Mouse (Mus musculus) CH12.LX (cell line): ENCODE data around the gene Uhrf1bp1l. TPM values are rescaled to one million over a fixed set of nuclear protein-coding genes. Genes with fewer than 3 reads are reported as not detected.

Source experiments
- DNase-seq: peaks from one replicate; pipeline ENCODE4 v3.0.0-alpha.2; 2013; ENCODE audit errors: extremely low read depth
- H3K27ac ChIP-seq: 2 replicates; pipeline ENCODE4 v1.5.1; 2012; ENCODE audit warnings: low read depth, mild to moderate bottlenecking, control low read depth, moderate library complexity; ENCODE audit not compliant: insufficient read depth
- H3K27me3 ChIP-seq: replicated peaks from 2 replicates; pipeline ENCODE3; 2012; ENCODE audit warnings: inconsistent platforms
- H3K36me3 ChIP-seq, 2 experiments: replicated peaks in 1 of 2; 2 replicates each; pipeline versions ENCODE3 to v1.6.1; 2012; ENCODE audit warnings: inconsistent platforms in 1 of 2, low read length in 1 of 2, mild to moderate bottlenecking in 1 of 2, mixed read lengths in 1 of 2, moderate library complexity in 1 of 2; ENCODE audit not compliant: control insufficient read depth in 1 of 2, insufficient read depth in 1 of 2
- H3K4me1 ChIP-seq, 2 experiments: 2 replicates each; pipeline ENCODE4 v1.6.1; 2012; ENCODE audit warnings: inconsistent platforms in 1 of 2, moderate library complexity in 1 of 2; ENCODE audit not compliant: insufficient read depth in 2 of 2, control insufficient read depth in 1 of 2
- H3K4me2 ChIP-seq: 2 replicates; pipeline ENCODE4 v1.6.1; 2012; ENCODE audit warnings: low read depth, mild to moderate bottlenecking, control low read depth; ENCODE audit not compliant: poor library complexity, insufficient read depth, severe bottlenecking
- H3K4me3 ChIP-seq, 3 experiments: fragments of 150-350 bp in 1 of 3; sonication (generic) in 1 of 3; replicated peaks in 1 of 3; 2 replicates each; pipeline versions ENCODE3 to v1.5.1; 2011 to 2012; ENCODE audit warnings: low read depth in 2 of 3, low read length in 2 of 3, mild to moderate bottlenecking in 2 of 3, moderate library complexity in 2 of 3, control low read depth in 1 of 3, improper control_type of control experiment in 1 of 3, inconsistent platforms in 1 of 3, mixed read lengths in 1 of 3; ENCODE audit not compliant: poor library complexity in 1 of 3
- H3K79me2 ChIP-seq: replicated peaks from 2 replicates; pipeline ENCODE4 v1.6.1; 2012; ENCODE audit warnings: mild to moderate bottlenecking, moderate library complexity; ENCODE audit not compliant: control insufficient read depth, poor library complexity, insufficient read depth, severe bottlenecking; ENCODE audit errors: extremely low read depth
- H3K9ac ChIP-seq: 2 replicates; pipeline ENCODE4 v1.6.1; 2012; ENCODE audit warnings: low read depth, mild to moderate bottlenecking, control low read depth, moderate library complexity; ENCODE audit not compliant: insufficient read depth
- H3K9me3 ChIP-seq: replicated peaks from 2 replicates; pipeline ENCODE3; 2012; ENCODE audit warnings: low read length, inconsistent platforms, mixed read lengths
- BHLHE40 ChIP-seq: IDR thresholded peaks from 2 replicates; pipeline ENCODE4 v1.6.1; 2011; ENCODE audit warnings: mild to moderate bottlenecking, low read depth, low read length, improper control_type of control experiment
- CHD1 ChIP-seq: IDR thresholded peaks from 2 replicates; pipeline ENCODE4 v1.6.1; 2012; ENCODE audit warnings: low read depth, low read length, improper control_type of control experiment, inconsistent platforms
- E2F4 ChIP-seq: IDR thresholded peaks from 2 replicates; pipeline ENCODE4 v1.6.1; 2011; ENCODE audit warnings: low read depth, low read length, improper control_type of control experiment; ENCODE audit not compliant: insufficient replicate concordance
- ELF1 ChIP-seq: IDR thresholded peaks from 2 replicates; pipeline ENCODE4 v1.6.1; 2014; ENCODE audit warnings: low read depth, mild to moderate bottlenecking, inconsistent platforms, low read length, improper control_type of control experiment
- ETS1 ChIP-seq: conservative IDR thresholded peaks from 2 replicates; pipeline ENCODE4 v1.6.1; 2012; ENCODE audit warnings: low read depth, mild to moderate bottlenecking, inconsistent platforms, low read length, improper control_type of control experiment, moderate library complexity
- HCFC1 ChIP-seq: IDR thresholded peaks from 2 replicates; pipeline ENCODE4 v1.6.1; 2012; ENCODE audit warnings: low read depth, mild to moderate bottlenecking, inconsistent platforms, low read length, improper control_type of control experiment
- IRF4 ChIP-seq: IDR thresholded peaks from 2 replicates; pipeline ENCODE4 v1.6.1; 2014; ENCODE audit warnings: low read depth, mild to moderate bottlenecking, inconsistent platforms, low read length, improper control_type of control experiment
- JUND ChIP-seq: conservative IDR thresholded peaks from 2 replicates; pipeline ENCODE4 v1.6.1; 2011; ENCODE audit warnings: low read depth, low read length, improper control_type of control experiment
- KAT2A ChIP-seq: IDR thresholded peaks from 2 replicates; pipeline ENCODE4 v1.6.1; 2012; ENCODE audit warnings: low read length, improper control_type of control experiment, inconsistent platforms; ENCODE audit not compliant: insufficient replicate concordance
- MAFK ChIP-seq: IDR thresholded peaks from 2 replicates; pipeline ENCODE4 v1.6.1; 2011; ENCODE audit warnings: low read length, improper control_type of control experiment; ENCODE audit not compliant: insufficient replicate concordance
- MAZ ChIP-seq: IDR thresholded peaks from 2 replicates; pipeline ENCODE4 v1.6.1; 2012; ENCODE audit warnings: low read depth, mild to moderate bottlenecking, inconsistent platforms, low read length, improper control_type of control experiment, moderate library complexity
- MEF2A ChIP-seq: IDR thresholded peaks from 2 replicates; pipeline ENCODE4 v1.6.1; 2014; ENCODE audit warnings: low read depth, mild to moderate bottlenecking, inconsistent platforms, low read length, improper control_type of control experiment, borderline replicate concordance
- MYC ChIP-seq: IDR thresholded peaks from 2 replicates; pipeline ENCODE4 v1.6.1; 2011; ENCODE audit warnings: low read depth, mild to moderate bottlenecking, improper control_type of control experiment, low read length
- NELFE ChIP-seq: IDR thresholded peaks from 2 replicates; pipeline ENCODE4 v1.6.1; 2011; ENCODE audit warnings: low read depth, low read length, improper control_type of control experiment
- PAX5 ChIP-seq: IDR thresholded peaks from 2 replicates; pipeline ENCODE4 v1.6.1; 2012; ENCODE audit warnings: low read length, inconsistent platforms, mixed read lengths
- POLR2A ChIP-seq: IDR thresholded peaks from 2 replicates; pipeline ENCODE4 v1.6.1; 2011; ENCODE audit warnings: low read depth, mild to moderate bottlenecking, improper control_type of control experiment, low read length
- POLR2AphosphoS2 ChIP-seq: IDR thresholded peaks from 2 replicates; pipeline ENCODE4 v1.6.1; 2011; ENCODE audit warnings: low read depth, low read length, improper control_type of control experiment
- RAD21 ChIP-seq: IDR thresholded peaks from 2 replicates; pipeline ENCODE4 v1.6.1; 2011; ENCODE audit warnings: low read depth, mild to moderate bottlenecking, low read length, improper control_type of control experiment, moderate library complexity
- RCOR1 ChIP-seq: conservative IDR thresholded peaks from 2 replicates; pipeline ENCODE4 v1.6.1; 2012; ENCODE audit warnings: low read depth, mild to moderate bottlenecking, inconsistent platforms, low read length, improper control_type of control experiment
- SIN3A ChIP-seq: IDR thresholded peaks from 2 replicates; pipeline ENCODE4 v1.6.1; 2012; ENCODE audit warnings: low read length, improper control_type of control experiment, inconsistent platforms
- SMC3 ChIP-seq: IDR thresholded peaks from 2 replicates; pipeline ENCODE4 v1.6.1; 2011; ENCODE audit warnings: low read depth, low read length, improper control_type of control experiment
- TCF12 ChIP-seq: IDR thresholded peaks from 2 replicates; pipeline ENCODE4 v1.6.1; 2014; ENCODE audit warnings: low read depth, mild to moderate bottlenecking, inconsistent platforms, low read length, improper control_type of control experiment
- UBTF ChIP-seq: IDR thresholded peaks from 2 replicates; pipeline ENCODE4 v1.6.1; 2012; ENCODE audit warnings: low read depth, mild to moderate bottlenecking, inconsistent platforms, low read length, improper control_type of control experiment, moderate library complexity
- USF1 ChIP-seq: IDR thresholded peaks from 2 replicates; pipeline ENCODE4 v1.6.1; 2014; ENCODE audit warnings: low read depth, mild to moderate bottlenecking, inconsistent platforms, low read length, improper control_type of control experiment
- USF2 ChIP-seq: conservative IDR thresholded peaks from 2 replicates; pipeline ENCODE4 v1.6.1; 2011; ENCODE audit warnings: low read depth, low read length, improper control_type of control experiment
- ZKSCAN1 ChIP-seq: IDR thresholded peaks from 2 replicates; pipeline ENCODE4 v1.6.1; 2012; ENCODE audit warnings: low read depth, inconsistent platforms, low read length, improper control_type of control experiment, borderline replicate concordance
- dilution Hi-C: fragments of 300-500 bp; cut with MboI; formaldehyde crosslinking; loops from 2 replicates; pipeline ENCODE4 v1.14.3; 2020; ENCODE audit warnings: low sequenced_read_pairs; ENCODE audit not compliant: extremely low pct_unique_long_range_greater_than_20kb, extremely low pct_ligation_motif_present
- in situ Hi-C: fragments of 300-500 bp; cut with MboI; formaldehyde crosslinking; loops from 3 replicates; pipeline ENCODE4 v1.14.3; 2019; ENCODE audit warnings: low sequenced_read_pairs, low pct_ligation_motif_present, low pct_unique_long_range_greater_than_20kb, mixed read lengths
- polyA plus RNA-seq: library from polyadenylated mRNA; unstranded; fragments of >175 nt; gene quantifications from 2 replicates; pipeline ENCODE4 v1.2.1, GENCODE M21; 2012; ENCODE audit warnings: low read depth; ENCODE audit not compliant: insufficient read length
- total RNA-seq, 2 experiments: library from RNA; depleted of rRNA; stranded (reverse); fragments of 300-350 nt in 1 of 2; fragments of >200 nt in 1 of 2; gene quantifications; 2 replicates each; pipeline ENCODE4 v1.2.3; 2012 to 2014

The Uhrf1bp1l gene
- total and polyA plus RNA-seq, 3 experiments, result 18.8 to 40.1 (median 27.9) TPM

DNA sequence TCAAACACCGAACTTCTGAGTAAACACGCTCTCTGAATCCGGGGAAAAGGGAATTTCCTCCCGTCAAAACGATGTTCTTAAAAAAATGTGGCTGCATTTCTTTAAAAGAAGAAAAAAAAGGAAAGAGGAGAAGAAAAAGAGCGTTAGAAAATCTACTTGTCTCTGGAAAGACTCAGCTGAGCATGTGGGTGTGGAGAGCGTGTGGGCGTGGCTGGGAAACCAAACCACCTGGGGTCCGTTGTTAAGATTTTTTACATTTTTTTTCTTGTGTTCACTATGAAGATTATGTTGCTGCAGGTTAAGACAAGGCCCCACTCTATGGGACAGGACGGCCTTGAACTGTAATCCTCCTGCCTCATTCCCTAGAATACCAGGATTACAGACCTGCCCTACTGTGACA is 29.9 kb upstream of the Uhrf1bp1l start:
- dilution Hi-C loops, result no loop called here
- H3K36me3 ChIP-seq, result peaks cover 40 to 66% of the 10 kb centered on the region in 2 experiments
- TF ChIP-seq CHD1 (no peak), PAX5 (no peak)

DNA sequence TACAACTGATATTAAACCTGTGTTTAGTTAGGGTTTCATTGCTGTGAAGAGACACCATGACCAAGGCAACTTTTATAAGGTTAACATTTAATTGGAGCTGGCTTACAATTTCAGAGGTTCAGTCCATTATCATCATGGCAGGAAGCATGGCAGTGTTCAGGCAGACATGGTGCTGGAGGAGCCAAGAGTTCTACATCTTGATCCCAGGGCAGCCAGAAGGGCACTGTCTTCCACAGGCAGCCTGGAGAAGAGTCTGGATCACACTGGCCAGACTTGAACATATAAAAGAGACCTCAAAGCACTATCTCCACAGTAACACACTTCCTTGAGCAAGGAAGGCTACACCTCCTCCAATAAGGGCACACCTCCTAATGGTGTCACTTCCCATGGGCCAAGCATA is 24.5 kb upstream of the Uhrf1bp1l start:
- Histone ChIP-seq H3K36me3 (peaks cover 41 to 67% of the 10 kb centered on the region in 2 experiments), H3K79me2 (no peaks in the 10 kb centered on the region), H3K4me2 (no peak overlapping the region), H3K27me3 (no peaks in the 10 kb centered on the region), H3K4me1 (no peaks in the 10 kb centered on the region), H3K9me3 (no peaks in the 10 kb centered on the region), H3K27ac (no peak overlapping the region), H3K4me3 (no peak overlapping the region), H3K9ac (no peak overlapping the region)
- TF ChIP-seq UBTF (no peak), IRF4 (no peak), MAZ (no peak), BHLHE40 (no peak), E2F4 (no peak), MEF2A (no peak), POLR2AphosphoS2 (no peak), NELFE (no peak), RCOR1 (no peak), JUND (no peak), KAT2A (no peak), TCF12 (no peak)
- in situ Hi-C loops (no loop called here), dilution Hi-C loops (no loop called here)
- DNase-seq, result no peak

More for the DNA sequence above, 29.9 kb upstream of the Uhrf1bp1l start:
- no peaks in the 10 kb centered on the region for H3K79me2 ChIP-seq
- in situ Hi-C loops, result no loop called here
- H3K4me2 ChIP-seq, result no peak overlapping the region
- no peaks in the 10 kb centered on the region for H3K9me3 ChIP-seq
- no peak overlapping the region for H3K9ac ChIP-seq
- H3K4me1 ChIP-seq, result no peaks in the 10 kb centered on the region
- DNase-seq, result no peak
- H3K27ac ChIP-seq, result no peak overlapping the region
- no peaks in the 10 kb centered on the region for H3K27me3 ChIP-seq
- H3K4me3 ChIP-seq, result no peak overlapping the region

GRCm38 (mm10) chr10:89720796-89721195 is 24.0 kb upstream of the Uhrf1bp1l start:
- Histone ChIP-seq H3K4me1 (no peaks in the 10 kb centered on the region), H3K79me2 (no peaks in the 10 kb centered on the region), H3K36me3 (peaks cover 40 to 66% of the 10 kb centered on the region in 2 experiments), H3K27ac (no peak overlapping the region)
- TF ChIP-seq USF2 (no peak), HCFC1 (no peak), MYC (no peak), RAD21 (no peak), MAFK (no peak), ZKSCAN1 (no peak), PAX5 (no peak), POLR2A (no peak), ELF1 (no peak), JUND (no peak), SMC3 (no peak), USF1 (no peak), SIN3A (no peak), ETS1 (no peak)
- TF ChIP-seq, all 38 proteins: peak for 0
- no peak overlapping the region for H3K9ac ChIP-seq
- no peak overlapping the region for H3K4me2 ChIP-seq
- H3K4me3 ChIP-seq, result no peak overlapping the region
- no peak for DNase-seq
- dilution Hi-C loops, result no loop called here
- H3K27me3 ChIP-seq, result no peaks in the 10 kb centered on the region
- in situ Hi-C loops, result no loop called here
- no peaks in the 10 kb centered on the region for H3K9me3 ChIP-seq
